Mouse (Mus musculus): ENCODE measurements around the gene Rbms3. TPM values are rescaled to one million over a fixed set of nuclear protein-coding genes. Genes with fewer than 3 reads are reported as not detected.

Gene Rbms3
- total and polyA plus RNA-seq, 3 experiments: not detected

DNA sequence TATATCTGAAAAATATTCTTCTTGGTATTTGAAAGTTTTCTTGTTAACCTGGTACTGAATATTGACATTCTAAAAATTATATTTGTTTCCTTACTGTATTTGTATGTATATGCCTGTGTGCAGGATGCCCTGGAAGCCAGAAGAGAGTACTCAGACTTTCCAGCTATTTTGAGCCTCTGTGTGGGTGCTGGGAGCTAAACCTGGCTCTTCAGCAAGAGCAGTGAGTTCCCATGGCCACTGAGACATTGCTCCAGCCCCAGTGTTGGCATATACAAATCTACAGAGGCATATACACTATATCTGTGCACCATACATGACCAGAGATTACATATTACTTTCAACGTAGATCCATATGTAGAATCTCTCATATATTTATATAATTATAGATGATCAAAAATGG is 581.1 kb downstream of the Rbms3 start:
- no peaks in the 10 kb centered on the region for H3K4me1 ChIP-seq (ENCODE audit: control insufficient read depth in 1 of 2, insufficient read depth in 2 of 2)
- DNase-seq (ENCODE audit: extremely low read depth): no peak
- in situ Hi-C loops (cut with MboI; ENCODE audit: low pct_ligation_motif_present, low pct_unique_long_range_greater_than_20kb, low sequenced_read_pairs) (no loop called here), dilution Hi-C loops (cut with MboI; ENCODE audit: extremely low pct_ligation_motif_present, extremely low pct_unique_long_range_greater_than_20kb, low sequenced_read_pairs) (no loop called here)
- no peak for TF ChIP-seq PAX5 (IDR thresholded peaks at IDR 0.05; ENCODE audit: low read length)
- H3K9me3 ChIP-seq (replicated peaks; ENCODE audit: low read length): peaks cover 61% of the 10 kb centered on the region
- no peaks in the 10 kb centered on the region for H3K36me3 ChIP-seq (replicated peaks in 1 of 2; ENCODE audit: control insufficient read depth in 1 of 2, insufficient read depth in 1 of 2, low read length in 1 of 2)
- H3K27me3 ChIP-seq (replicated peaks): no peaks in the 10 kb centered on the region
- H3K4me2 ChIP-seq (ENCODE audit: insufficient read depth, low read depth, poor library complexity, severe bottlenecking): no peak overlapping the region
- no peak overlapping the region for H3K27ac ChIP-seq (ENCODE audit: insufficient read depth, low read depth)
- no peak overlapping the region for H3K4me3 ChIP-seq (replicated peaks in 1 of 3; ENCODE audit: low read depth in 2 of 3, low read length in 2 of 3, poor library complexity in 1 of 3)
- no peaks in the 10 kb centered on the region for H3K79me2 ChIP-seq (replicated peaks; ENCODE audit: control insufficient read depth, extremely low read depth, insufficient read depth, poor library complexity, severe bottlenecking)
- H3K9ac ChIP-seq (ENCODE audit: insufficient read depth, low read depth): no peak overlapping the region

DNA sequence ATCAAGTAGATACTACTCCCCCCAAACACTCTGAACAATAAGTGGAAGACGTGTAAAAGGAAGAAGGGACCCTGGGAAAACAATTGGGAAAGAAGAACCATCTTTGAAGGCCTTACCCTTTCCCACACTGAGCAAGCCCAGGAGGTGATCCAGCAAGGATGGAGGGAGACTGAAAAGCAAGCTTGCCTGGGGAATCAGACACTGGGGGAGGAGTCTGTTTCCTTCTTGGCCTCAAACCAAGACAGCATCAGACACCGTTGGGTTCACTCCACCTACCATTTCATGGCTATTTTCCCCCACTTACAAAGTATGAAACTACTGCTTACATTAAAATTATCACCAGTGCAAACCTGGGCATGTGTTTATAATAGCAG is 587.7 kb downstream of the Rbms3 start:
- no peak overlapping the region for H3K9ac ChIP-seq (ENCODE audit: insufficient read depth, low read depth)
- DNase-seq (ENCODE audit: extremely low read depth): no peak
- peaks cover 68% of the 10 kb centered on the region for H3K9me3 ChIP-seq (replicated peaks; ENCODE audit: low read length)
- dilution Hi-C loops (cut with MboI; ENCODE audit: extremely low pct_ligation_motif_present, extremely low pct_unique_long_range_greater_than_20kb, low sequenced_read_pairs): no loop called here
- H3K27ac ChIP-seq (ENCODE audit: insufficient read depth, low read depth): no peak overlapping the region
- H3K27me3 ChIP-seq (replicated peaks): no peaks in the 10 kb centered on the region
- in situ Hi-C loops (cut with MboI; ENCODE audit: low pct_ligation_motif_present, low pct_unique_long_range_greater_than_20kb, low sequenced_read_pairs): no loop called here
- H3K79me2 ChIP-seq (replicated peaks; ENCODE audit: control insufficient read depth, extremely low read depth, insufficient read depth, poor library complexity, severe bottlenecking): no peaks in the 10 kb centered on the region
- no peak overlapping the region for H3K4me2 ChIP-seq (ENCODE audit: insufficient read depth, low read depth, poor library complexity, severe bottlenecking)
- H3K36me3 ChIP-seq (replicated peaks in 1 of 2; ENCODE audit: control insufficient read depth in 1 of 2, insufficient read depth in 1 of 2, low read length in 1 of 2): no peaks in the 10 kb centered on the region
- H3K4me1 ChIP-seq (ENCODE audit: control insufficient read depth in 1 of 2, insufficient read depth in 2 of 2): no peaks in the 10 kb centered on the region
- TF ChIP-seq POLR2A (IDR thresholded peaks at IDR 0.05; ENCODE audit: low read depth, low read length): no peak
- no peak for TF ChIP-seq SIN3A (IDR thresholded peaks at IDR 0.05; ENCODE audit: low read length)
- no peak for TF ChIP-seq MAZ (IDR thresholded peaks at IDR 0.05; ENCODE audit: low read depth, low read length)
- no peak for TF ChIP-seq RAD21 (IDR thresholded peaks at IDR 0.05; ENCODE audit: low read depth, low read length)
- TF ChIP-seq E2F4 (IDR thresholded peaks at IDR 0.05; ENCODE audit: insufficient replicate concordance, low read depth, low read length): no peak
- TF ChIP-seq ETS1 (conservative IDR thresholded peaks at IDR 0.05; ENCODE audit: low read depth, low read length): no peak
- TF ChIP-seq KAT2A (IDR thresholded peaks at IDR 0.05; ENCODE audit: insufficient replicate concordance, low read length): no peak
- no peak for TF ChIP-seq JUND (conservative IDR thresholded peaks at IDR 0.05; ENCODE audit: low read depth, low read length)
- no peak for TF ChIP-seq EP300 (IDR thresholded peaks at IDR 0.05; ENCODE audit: low read length)
- TF ChIP-seq MXI1 (IDR thresholded peaks at IDR 0.05; ENCODE audit: low read depth, low read length): no peak
- no peak for TF ChIP-seq ZMIZ1 (IDR thresholded peaks at IDR 0.05; ENCODE audit: low read depth, low read length)
- no peak for TF ChIP-seq NRF1 (IDR thresholded peaks at IDR 0.05; ENCODE audit: low read depth, low read length)
- TF ChIP-seq USF1 (IDR thresholded peaks at IDR 0.05; ENCODE audit: low read depth, low read length): no peak
- no peak for TF ChIP-seq JUN (IDR thresholded peaks at IDR 0.05; ENCODE audit: insufficient read depth, low read depth, low read length)
- no peak for TF ChIP-seq IRF4 (IDR thresholded peaks at IDR 0.05; ENCODE audit: low read depth, low read length)
- TF ChIP-seq MAX (IDR thresholded peaks at IDR 0.05; ENCODE audit: low read length): no peak
- no peak for TF ChIP-seq GABPA (IDR thresholded peaks at IDR 0.05; ENCODE audit: insufficient replicate concordance, low read depth, low read length)
- TF ChIP-seq MYC (IDR thresholded peaks at IDR 0.05; ENCODE audit: low read depth, low read length): no peak
- H3K4me3 ChIP-seq (replicated peaks in 1 of 3; ENCODE audit: low read depth in 2 of 3, low read length in 2 of 3, poor library complexity in 1 of 3): no peak overlapping the region
